Mouse (Mus musculus) hindbrain, embryonic 11.5 days (tissue): ENCODE measurements around the gene Nxpe3. TPM values are rescaled to one million over a fixed set of nuclear protein-coding genes. Genes with fewer than 3 reads are reported as not detected.
A peak's percentile ranks its signal among the peaks of the same experiment; 100 is the strongest.

Experiments used
- ATAC-seq: fragments of 200-750 bp; cut with Nextera tagmentation; 2 replicates; pipeline ENCODE4 v1.8.0; 2017; ENCODE audit warnings: mild to moderate bottlenecking, moderate TSS enrichment, moderate library complexity; ENCODE audit not compliant: low FRiP score
- DNase-seq: peaks from one replicate; pipeline ENCODE4 v3.0.0-alpha.2; 2015; ENCODE audit warnings: low spot score
- H3K27ac ChIP-seq: fragments of 300-500 bp; sonication (generic); 2 replicates; pipeline ENCODE4 v1.5.1; 2014; ENCODE audit warnings: mild to moderate bottlenecking, low read depth, low read length
- H3K27me3 ChIP-seq: fragments of 300-500 bp; sonication (generic); 2 replicates; pipeline ENCODE4 v1.6.1; 2014; ENCODE audit warnings: mild to moderate bottlenecking, low read length, moderate library complexity, mixed read lengths; ENCODE audit not compliant: control insufficient read depth, insufficient read depth
- H3K36me3 ChIP-seq: fragments of 300-500 bp; sonication (generic); 2 replicates; pipeline ENCODE4 v1.6.1; 2014; ENCODE audit warnings: mild to moderate bottlenecking, low read length, moderate library complexity, mixed read lengths; ENCODE audit not compliant: control insufficient read depth, insufficient read depth
- H3K4me1 ChIP-seq: fragments of 300-500 bp; sonication (generic); replicated peaks from 2 replicates; pipeline ENCODE4 v1.6.1; 2014; ENCODE audit warnings: low read length, mixed read lengths; ENCODE audit not compliant: control insufficient read depth, insufficient read depth
- H3K4me2 ChIP-seq: fragments of 300-500 bp; sonication (generic); replicated peaks from 2 replicates; pipeline ENCODE4 v1.6.1; 2014; ENCODE audit warnings: mild to moderate bottlenecking, low read depth, low read length
- H3K4me3 ChIP-seq: fragments of 300-500 bp; sonication (generic); 2 replicates; pipeline ENCODE4 v1.5.1; 2014; ENCODE audit warnings: low read depth, low read length
- H3K9ac ChIP-seq: fragments of 300-500 bp; sonication (generic); 2 replicates; pipeline ENCODE4 v1.6.1; 2014; ENCODE audit warnings: low read depth, low read length
- H3K9me3 ChIP-seq: fragments of 300-500 bp; sonication (generic); 2 replicates; pipeline ENCODE4 v1.6.1; 2016; ENCODE audit warnings: low read length; ENCODE audit not compliant: control insufficient read depth
- WGBS: fragments of 180-500 bp; shearing (Covaris S2); extraction: QIAGEN DNeasy Blood & Tissue Kit; methylation state at CpG from one replicate; pipeline ENCODE4 v1.1.7; 2014; 5-methylcytosine and 5-hydroxymethylcytosine counted together
- polyA plus RNA-seq: library from polyadenylated mRNA; unstranded; fragments of >200 nt; fragmentation: Nextera tagmentation; extraction: Ambion mirVana; gene quantifications from 2 replicates; pipeline ENCODE4 v1.2.1, GENCODE M21; 2014

Nxpe3 gene
- polyA plus RNA-seq, 1 experiment from 2014 or later, result 1.0 TPM

- no peaks in the 10 kb centered on the region; the same call in 1 of the 2 replicates for H3K4me1 ChIP-seq
- no peak overlapping the region for H3K27ac ChIP-seq
- H3K4me3 ChIP-seq, result no peak overlapping the region
- no peaks in the 10 kb centered on the region for H3K27me3 ChIP-seq
- no peak overlapping the region for H3K9ac ChIP-seq
- DNase-seq, result no peak
- H3K4me2 ChIP-seq, result no peak overlapping the region
- no peak for ATAC-seq
- 87% methylated on average over 2 of the region's 2 CpGs for WGBS
- H3K36me3 ChIP-seq, result no peaks in the 10 kb centered on the region
- H3K9me3 ChIP-seq, result no peaks in the 10 kb centered on the region
These were observed 57.9 kb downstream of the Nxpe3 start for GRCm38 (mm10) chr16:55837168-55837567.

GRCm38 (mm10) chr16:55835798-55836197 is 59.3 kb downstream of the Nxpe3 start:
- Histone ChIP-seq H3K4me1 (no peaks in the 10 kb centered on the region; the same call in 1 of the 2 replicates), H3K36me3 (no peaks in the 10 kb centered on the region), H3K4me2 (no peak overlapping the region), H3K4me3 (no peak overlapping the region), H3K9me3 (no peaks in the 10 kb centered on the region), H3K9ac (no peak overlapping the region), H3K27me3 (no peaks in the 10 kb centered on the region), H3K27ac (no peak overlapping the region)
- DNase-seq (no peak), ATAC-seq (no peak)

DNA sequence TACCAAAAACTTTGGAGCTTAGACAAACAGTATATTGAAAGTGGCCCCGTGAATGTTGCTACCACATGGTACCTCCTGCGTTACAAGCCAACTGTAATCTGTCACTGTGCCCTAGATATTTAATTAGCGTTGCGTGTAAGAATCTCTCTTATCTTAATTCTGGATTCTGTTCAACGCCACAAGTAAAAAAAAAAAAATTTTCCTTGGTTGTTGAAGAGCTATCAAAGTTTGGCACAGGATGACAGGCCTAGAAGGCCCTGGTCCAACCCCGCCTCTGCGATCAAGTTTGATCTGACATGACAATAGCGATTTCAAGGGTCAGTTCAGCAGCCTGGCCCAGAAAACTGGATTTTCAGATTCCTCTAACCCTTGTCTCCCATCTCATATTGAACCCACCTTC is 62.5 kb downstream of the Nxpe3 start:
- ATAC-seq (no peak), DNase-seq (no peak)
- Histone ChIP-seq H3K4me1 (no peaks in the 10 kb centered on the region), H3K9ac (no peak overlapping the region), H3K36me3 (no peaks in the 10 kb centered on the region), H3K27me3 (no peaks in the 10 kb centered on the region), H3K4me2 (no peak overlapping the region), H3K4me3 (no peak overlapping the region), H3K9me3 (no peaks in the 10 kb centered on the region), H3K27ac (no peak overlapping the region)
- 97% methylated on average over 8 of the region's 8 CpGs for WGBS

GRCm38 (mm10) chr16:55832040-55832439 is 63.0 kb downstream of the Nxpe3 start:
- no peaks in the 10 kb centered on the region for H3K4me1 ChIP-seq
- H3K27ac ChIP-seq, result no peak overlapping the region
- 95% methylated on average over 6 of the region's 6 CpGs for WGBS
- H3K27me3 ChIP-seq, result no peaks in the 10 kb centered on the region
- DNase-seq, result no peak
- no peak for ATAC-seq
- H3K4me3 ChIP-seq, result no peak overlapping the region
- H3K9me3 ChIP-seq, result no peaks in the 10 kb centered on the region
- H3K9ac ChIP-seq, result no peak overlapping the region
- no peaks in the 10 kb centered on the region for H3K36me3 ChIP-seq
- H3K4me2 ChIP-seq, result no peak overlapping the region

- WGBS, result 89% methylated on average over 1 of the region's 1 CpGs
- no peak for ATAC-seq
These were observed 63.6 kb downstream of the Nxpe3 start for GRCm38 (mm10) chr16:55831451-55831850.

GRCm38 (mm10) chr16:55823398-55824155 is 71.5 kb downstream of the Nxpe3 start:
- Histone ChIP-seq H3K27me3 (0 out of 2 replicates have a peak, but pooled peaks cover 3% of the 10 kb centered on the region), H3K4me3 (no peak overlapping the region), H3K27ac (no peak overlapping the region), H3K4me1 (0 out of 2 replicates have a peak, but pooled peaks cover 3% of the 10 kb centered on the region), H3K36me3 (no peaks in the 10 kb centered on the region), H3K4me2 (no peak overlapping the region), H3K9ac (no peak overlapping the region), H3K9me3 (no peaks in the 10 kb centered on the region)
- ATAC-seq, result no peak
- peak; percentile 1 for DNase-seq
- WGBS, result 47% methylated on average over 11 of the region's 11 CpGs

More at GRCm38 (mm10) chr16:55831451-55831850, 63.6 kb downstream of the Nxpe3 start:
- Histone ChIP-seq H3K36me3 (no peaks in the 10 kb centered on the region), H3K9me3 (no peaks in the 10 kb centered on the region), H3K4me2 (no peak overlapping the region), H3K27ac (no peak overlapping the region), H3K9ac (no peak overlapping the region), H3K4me1 (no peaks in the 10 kb centered on the region), H3K4me3 (no peak overlapping the region), H3K27me3 (no peaks in the 10 kb centered on the region)
- DNase-seq, result no peak

GRCm38 (mm10) chr16:55822741-55823397 is 72.2 kb downstream of the Nxpe3 start:
- 0 out of 2 replicates have a peak, but pooled peaks cover 3% of the 10 kb centered on the region for H3K4me1 ChIP-seq
- 0 out of 2 replicates have a peak, but pooled peaks cover 3% of the 10 kb centered on the region for H3K27me3 ChIP-seq
- H3K36me3 ChIP-seq, result no peaks in the 10 kb centered on the region
- peak overlapping the region; percentile 98 for H3K4me2 ChIP-seq
- H3K9me3 ChIP-seq, result no peaks in the 10 kb centered on the region
- ATAC-seq (no peak), DNase-seq (peak; percentile 4)
- no peak overlapping the region for H3K27ac ChIP-seq
- H3K9ac ChIP-seq, result no peak overlapping the region
- 39% methylated on average over 18 of the region's 18 CpGs for WGBS
- no peak overlapping the region; the same call in 1 of the 2 replicates for H3K4me3 ChIP-seq

- Histone ChIP-seq H3K27ac (peak overlapping the region; percentile 31; the same call in 1 of the 2 replicates), H3K27me3 (0 out of 2 replicates have a peak, but pooled peaks cover 3% of the 10 kb centered on the region), H3K36me3 (no peaks in the 10 kb centered on the region), H3K9ac (peak overlapping the region; percentile 64), H3K4me1 (0 out of 2 replicates have a peak, but pooled peaks cover 3% of the 10 kb centered on the region), H3K4me3 (peak overlapping the region; percentile 73), H3K4me2 (peak overlapping the region; percentile 98), H3K9me3 (no peaks in the 10 kb centered on the region)
- DNase-seq (peak; percentile 86), ATAC-seq (peak; percentile 95)
- WGBS, result under 1% methylated on average over 56 of the region's 67 CpGs
These were observed 72.9 kb downstream of the Nxpe3 start for GRCm38 (mm10) chr16:55821997-55822740.
